Mouse (Mus musculus) myocyte (in vitro differentiated cells): ENCODE measurements around the gene Mxd4. TPM values are rescaled to one million over a fixed set of nuclear protein-coding genes. Genes with fewer than 3 reads are reported as not detected.

ENCODE experiments used
- H3K27me3 ChIP-seq: one replicate; pipeline ENCODE4 v1.6.1; 2011; ENCODE audit not compliant: control insufficient read depth, insufficient read depth, insufficient read length
- H3K36me3 ChIP-seq: one replicate; pipeline ENCODE4 v1.6.1; 2011; ENCODE audit not compliant: control insufficient read depth, insufficient read depth
- H3K4me2 ChIP-seq: one replicate; pipeline ENCODE4 v1.6.1; 2011; ENCODE audit warnings: low read depth, control low read depth
- H3K4me3 ChIP-seq: one replicate; pipeline ENCODE4 v1.5.1; 2011; ENCODE audit warnings: mild to moderate bottlenecking, control low read depth, moderate library complexity
- H3K79me2 ChIP-seq: one replicate; pipeline ENCODE4 v1.6.1; 2011; ENCODE audit not compliant: control insufficient read depth, insufficient read depth
- H3ac ChIP-seq: one replicate; pipeline ENCODE4 v1.6.1; 2011; ENCODE audit not compliant: control insufficient read depth, insufficient read length
- CEBPB ChIP-seq: IDR thresholded peaks from 2 replicates; pipeline ENCODE4 v1.6.1; 2011; ENCODE audit warnings: mild to moderate bottlenecking, moderate library complexity; ENCODE audit not compliant: poor library complexity, insufficient read depth, severe bottlenecking
- E2F4 ChIP-seq: IDR thresholded peaks from one replicate; pipeline ENCODE4 v1.6.1; 2011; ENCODE audit warnings: mild to moderate bottlenecking, control low read depth, moderate library complexity; ENCODE audit not compliant: insufficient read depth
- MAX ChIP-seq: IDR thresholded peaks from one replicate; pipeline ENCODE4 v1.6.1; 2011; ENCODE audit warnings: low read depth, mild to moderate bottlenecking, control low read depth
- MYOD1 ChIP-seq, 3 experiments: IDR thresholded peaks; one replicate each; pipeline ENCODE4 v1.6.1; 2011; ENCODE audit warnings: control low read depth in 2 of 3, low read depth in 2 of 3, mild to moderate bottlenecking in 2 of 3, moderate library complexity in 1 of 3; ENCODE audit not compliant: insufficient read length in 2 of 3, control insufficient read depth in 1 of 3
- MYOG ChIP-seq, 3 experiments: IDR thresholded peaks; one replicate each; pipeline ENCODE4 v1.6.1; 2011; ENCODE audit warnings: control low read depth in 2 of 3, low read depth in 2 of 3, mild to moderate bottlenecking in 2 of 3; ENCODE audit not compliant: insufficient read length in 2 of 3, control insufficient read depth in 1 of 3, insufficient read depth in 1 of 3
- POLR2A ChIP-seq: IDR thresholded peaks from one replicate; pipeline ENCODE4 v1.6.1; 2011; ENCODE audit warnings: low read depth, mild to moderate bottlenecking, control low read depth, moderate library complexity; ENCODE audit not compliant: insufficient read length
- POLR2AphosphoS2 ChIP-seq: IDR thresholded peaks from one replicate; pipeline ENCODE4 v1.6.1; 2011; ENCODE audit warnings: low read depth, control low read depth; ENCODE audit not compliant: insufficient read length
- REST ChIP-seq: IDR thresholded peaks from one replicate; pipeline ENCODE4 v1.6.1; 2011; ENCODE audit warnings: mild to moderate bottlenecking, control low read depth, moderate library complexity; ENCODE audit not compliant: insufficient read depth, insufficient read length
- SRF ChIP-seq: IDR thresholded peaks from one replicate; pipeline ENCODE4 v1.6.1; 2011; ENCODE audit warnings: low read depth; ENCODE audit not compliant: control insufficient read depth, insufficient read length
- TCF12 ChIP-seq: IDR thresholded peaks from one replicate; pipeline ENCODE4 v1.6.1; 2011; ENCODE audit warnings: mild to moderate bottlenecking, control low read depth; ENCODE audit not compliant: poor library complexity, insufficient read depth, severe bottlenecking
- TCF3 ChIP-seq: IDR thresholded peaks from one replicate; pipeline ENCODE4 v1.6.1; 2011; ENCODE audit warnings: low read depth, control low read depth; ENCODE audit not compliant: insufficient read length
- USF1 ChIP-seq: IDR thresholded peaks from one replicate; pipeline ENCODE4 v1.6.1; 2011; ENCODE audit warnings: low read depth, mild to moderate bottlenecking, control low read depth, moderate library complexity
- polyA plus RNA-seq: library from polyadenylated mRNA; unstranded; fragments of >200 nt; fragmentation: generic; extraction: Trizol; gene quantifications from one replicate; pipeline ENCODE4 v1.2.1, GENCODE M21; 2012; ENCODE audit warnings: missing spikeins

Mxd4 gene
- polyA plus RNA-seq, 1 experiment, result 26.4 TPM

GRCm38 (mm10) chr5:34186961-34187391 is 544 bp downstream of the Mxd4 start:
- Histone ChIP-seq H3K27me3 (no peaks in the 10 kb centered on the region), H3K79me2 (no peaks in the 10 kb centered on the region), H3ac (peak overlapping the region; percentile 43), H3K4me3 (peak overlapping the region; percentile 52), H3K4me2 (peak overlapping the region; percentile 96), H3K36me3 (no peaks in the 10 kb centered on the region)
- TF ChIP-seq SRF (no peak), E2F4 (no peak), POLR2A (no peak), MYOG (IDR thresholded peaks at IDR 0.05; ENCODE audit: control insufficient read depth in 1 of 3, insufficient read depth in 1 of 3, insufficient read length in 2 of 3, low read depth in 2 of 3) (no peak)

GRCm38 (mm10) chr5:34186391-34186790 is 1.1 kb downstream of the Mxd4 start:
- Histone ChIP-seq H3K36me3 (no peaks in the 10 kb centered on the region), H3K27me3 (no peaks in the 10 kb centered on the region), H3ac (peak overlapping the region; percentile 43), H3K79me2 (no peaks in the 10 kb centered on the region), H3K4me2 (peak overlapping the region; percentile 96), H3K4me3 (peak overlapping the region; percentile 52)
- TF ChIP-seq TCF3, result no peak
- TF ChIP-seq SRF, result no peak
- TF ChIP-seq POLR2AphosphoS2, result no peak
- no peak for TF ChIP-seq POLR2A
- TF ChIP-seq TCF12, result no peak
- no peak for TF ChIP-seq MYOG (IDR thresholded peaks at IDR 0.05; ENCODE audit: control insufficient read depth in 1 of 3, insufficient read depth in 1 of 3, insufficient read length in 2 of 3, low read depth in 2 of 3)

- H3ac ChIP-seq, result no peak overlapping the region
- TF ChIP-seq TCF12, result no peak
- no peak for TF ChIP-seq TCF3
- TF ChIP-seq E2F4, result no peak
- TF ChIP-seq CEBPB, result no peak
- TF ChIP-seq MYOG (IDR thresholded peaks at IDR 0.05; ENCODE audit: control insufficient read depth in 1 of 3, insufficient read depth in 1 of 3, insufficient read length in 2 of 3, low read depth in 2 of 3), result no peak
- TF ChIP-seq USF1, result no peak
- TF ChIP-seq SRF, result no peak
- no peak for TF ChIP-seq MYOD1 (IDR thresholded peaks at IDR 0.05; ENCODE audit: control insufficient read depth in 1 of 3, insufficient read length in 2 of 3, low read depth in 2 of 3)
- H3K4me2 ChIP-seq, result peak overlapping the region; percentile 96
- no peaks in the 10 kb centered on the region for H3K79me2 ChIP-seq
- H3K4me3 ChIP-seq, result peak overlapping the region; percentile 52
- no peaks in the 10 kb centered on the region for H3K36me3 ChIP-seq
- no peaks in the 10 kb centered on the region for H3K27me3 ChIP-seq
These were observed 1.7 kb downstream of the Mxd4 start for GRCm38 (mm10) chr5:34185791-34186190.

GRCm38 (mm10) chr5:34185051-34185580 is 2.4 kb downstream of the Mxd4 start:
- Histone ChIP-seq H3ac (no peak overlapping the region), H3K4me2 (peak overlapping the region; percentile 96), H3K36me3 (no peaks in the 10 kb centered on the region), H3K4me3 (no peak overlapping the region), H3K79me2 (no peaks in the 10 kb centered on the region), H3K27me3 (no peaks in the 10 kb centered on the region)
- TF ChIP-seq REST (no peak), MYOD1 (IDR thresholded peaks at IDR 0.05; ENCODE audit: control insufficient read depth in 1 of 3, insufficient read length in 2 of 3, low read depth in 2 of 3) (no peak), TCF3 (no peak), CEBPB (no peak), SRF (no peak), MAX (no peak)

GRCm38 (mm10) chr5:34183976-34184375 is 3.5 kb downstream of the Mxd4 start:
- Histone ChIP-seq H3K4me3 (no peak overlapping the region), H3K27me3 (no peaks in the 10 kb centered on the region), H3K79me2 (no peaks in the 10 kb centered on the region), H3K4me2 (no peak overlapping the region), H3K36me3 (no peaks in the 10 kb centered on the region), H3ac (no peak overlapping the region)
- TF ChIP-seq SRF (no peak), TCF12 (no peak), USF1 (no peak), E2F4 (no peak), MYOD1 (IDR thresholded peaks at IDR 0.05; ENCODE audit: control insufficient read depth in 1 of 3, insufficient read length in 2 of 3, low read depth in 2 of 3) (no peak), MAX (no peak), REST (no peak), TCF3 (no peak), POLR2AphosphoS2 (no peak), CEBPB (no peak), MYOG (IDR thresholded peaks at IDR 0.05; ENCODE audit: control insufficient read depth in 1 of 3, insufficient read depth in 1 of 3, insufficient read length in 2 of 3, low read depth in 2 of 3) (no peak)
